Mouse (Mus musculus) ES-Bruce4 (cell line): Measurements from ENCODE around the gene Sptbn4.

ENCODE experiments used
- CTCF ChIP-seq: IDR thresholded peaks from one replicate; pipeline ENCODE4 v1.8.1; 2011; ENCODE audit warnings: low read depth, low read length
- EP300 ChIP-seq: IDR thresholded peaks from 2 replicates; pipeline ENCODE4 v1.6.1; 2011; ENCODE audit warnings: low read depth, low read length; ENCODE audit not compliant: insufficient read depth
- POLR2A ChIP-seq: IDR thresholded peaks from one replicate; pipeline ENCODE4 v1.8.1; 2011; ENCODE audit warnings: low read length; ENCODE audit not compliant: insufficient read depth

GRCm38 (mm10) chr7:27314393-27314792, 133.1 kb downstream of the Sptbn4 start:
- no peak for TF ChIP-seq EP300
- TF ChIP-seq POLR2A = no peak
- peak; percentile 16 for TF ChIP-seq CTCF
